Mouse (Mus musculus): ENCODE data around the gene Cd4.

GRCm38 (mm10) chr6:124903580-124904151 is 15.6 kb upstream of the Cd4 start:
- TF ChIP-seq POLR2A (IDR thresholded peaks at IDR 0.05; ENCODE audit: insufficient read length, low read depth): no peak
- TF ChIP-seq MYOD1 (IDR thresholded peaks at IDR 0.05; ENCODE audit: control insufficient read depth in 1 of 3, insufficient read length in 2 of 3, low read depth in 2 of 3): peak in 1 of 3 experiments; percentile 56
- no peak for TF ChIP-seq E2F4 (IDR thresholded peaks at IDR 0.05; ENCODE audit: insufficient read depth)

Measured in myocyte (in vitro differentiated cells).